Mouse (Mus musculus): Measurements from ENCODE around the gene Tgif1. TPM values are rescaled to one million over a fixed set of nuclear protein-coding genes. Genes with fewer than 3 reads are reported as not detected.
A peak's percentile ranks its signal among the peaks of the same experiment; 100 is the strongest.

The Tgif1 gene
- polyA plus RNA-seq, 2 experiments: 5.0 to 7.0 TPM

DNA sequence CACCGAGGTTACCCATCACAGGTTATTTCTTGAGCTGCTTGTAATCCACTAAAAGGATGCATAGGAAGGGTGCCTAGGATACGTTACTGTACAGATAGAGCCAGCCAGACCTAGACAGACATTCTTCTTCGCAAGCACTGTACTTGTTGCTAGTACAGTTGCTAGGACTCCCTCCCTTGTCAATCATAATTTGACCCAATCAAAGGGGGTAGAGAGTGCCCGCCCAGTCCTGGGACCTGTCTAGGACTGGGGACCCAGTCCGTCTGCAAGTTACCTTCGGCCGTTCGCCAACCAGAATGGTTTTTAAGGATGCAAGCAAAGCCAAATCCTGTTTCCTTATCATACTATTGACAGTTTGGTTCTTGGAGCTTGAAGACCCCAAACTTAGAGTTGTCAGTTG is 10.8 kb upstream of the Tgif1 start:
- Histone ChIP-seq H3K27ac (no peak overlapping the region), H3K9ac (replicated peaks) (no peak overlapping the region), H3K4me1 (replicated peaks; ENCODE audit: control insufficient read depth in 2 of 2, insufficient read depth in 2 of 2, low read length in 1 of 2) (no peaks in the 10 kb centered on the region), H3K36me3 (replicated peaks; ENCODE audit: control insufficient read depth, insufficient read depth, low read depth) (no peaks in the 10 kb centered on the region), H3K4me3 (ENCODE audit: insufficient read depth in 1 of 2, low read depth in 2 of 2, low read length in 2 of 2) (no peak overlapping the region), H3K27me3 (ENCODE audit: control insufficient read depth, insufficient read depth, low read length) (no peaks in the 10 kb centered on the region), H3K4me2 (ENCODE audit: low read depth) (no peak overlapping the region), H3K9me3 (ENCODE audit: control insufficient read depth, low read length) (no peaks in the 10 kb centered on the region)
- WGBS (ENCODE audit: insufficient replicate concordance): 82% methylated on average over 8 of the region's 8 CpGs
- DNase-seq (ENCODE audit: low read depth in 3 of 3, low spot score in 3 of 3) (no peak), ATAC-seq (ENCODE audit: insufficient read depth) (no peak)
- TF ChIP-seq CTCF (IDR thresholded peaks at IDR 0.05; ENCODE audit: low read depth): no peak
- no peak for TF ChIP-seq EP300 (IDR thresholded peaks at IDR 0.05; ENCODE audit: low read depth)

DNA sequence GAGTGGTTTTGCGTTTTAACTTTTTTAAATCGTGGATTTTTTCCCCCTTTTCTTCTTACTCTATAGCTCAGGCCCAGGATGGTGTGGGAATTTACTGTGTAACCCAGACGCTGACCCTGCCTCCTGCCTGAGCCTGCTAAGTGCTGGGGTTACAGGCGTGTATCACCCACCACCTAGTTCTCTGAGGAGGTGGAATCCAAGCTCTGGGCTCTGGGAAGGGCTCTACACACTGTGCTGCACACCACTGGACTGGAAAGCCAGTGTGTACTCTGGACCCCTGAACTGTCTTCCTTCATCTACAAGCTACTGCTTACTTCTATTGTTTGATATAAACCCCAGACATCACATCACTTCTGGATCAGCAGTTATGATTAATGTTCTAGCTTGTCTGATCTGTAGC is 5.5 kb upstream of the Tgif1 start:
- H3K36me3 ChIP-seq (replicated peaks; ENCODE audit: control insufficient read depth, insufficient read depth, low read depth): no peaks in the 10 kb centered on the region
- WGBS (ENCODE audit: insufficient replicate concordance): 53% methylated on average over 4 of the region's 4 CpGs
- H3K9me3 ChIP-seq (ENCODE audit: control insufficient read depth, low read length): no peaks in the 10 kb centered on the region
- DNase-seq (ENCODE audit: low read depth in 3 of 3, low spot score in 3 of 3): no peak
- no peak overlapping the region for H3K4me3 ChIP-seq (ENCODE audit: insufficient read depth in 1 of 2, low read depth in 2 of 2, low read length in 2 of 2)
- ATAC-seq (ENCODE audit: insufficient read depth): no peak
- peaks cover 2% of the 10 kb centered on the region; the same call in 1 of the 2 replicates for H3K27me3 ChIP-seq (ENCODE audit: control insufficient read depth, insufficient read depth, low read length)
- TF ChIP-seq EP300 (IDR thresholded peaks at IDR 0.05; ENCODE audit: low read depth): no peak
- no peak for TF ChIP-seq CTCF (IDR thresholded peaks at IDR 0.05; ENCODE audit: low read depth)
- H3K27ac ChIP-seq: no peak overlapping the region
- peaks cover 0 to 6% of the 10 kb centered on the region in 2 experiments; a peak in 1 of 4 replicates for H3K4me1 ChIP-seq (replicated peaks; ENCODE audit: control insufficient read depth in 2 of 2, insufficient read depth in 2 of 2, low read length in 1 of 2)
- H3K9ac ChIP-seq (replicated peaks): no peak overlapping the region
- no peak overlapping the region for H3K4me2 ChIP-seq (ENCODE audit: low read depth)

DNA sequence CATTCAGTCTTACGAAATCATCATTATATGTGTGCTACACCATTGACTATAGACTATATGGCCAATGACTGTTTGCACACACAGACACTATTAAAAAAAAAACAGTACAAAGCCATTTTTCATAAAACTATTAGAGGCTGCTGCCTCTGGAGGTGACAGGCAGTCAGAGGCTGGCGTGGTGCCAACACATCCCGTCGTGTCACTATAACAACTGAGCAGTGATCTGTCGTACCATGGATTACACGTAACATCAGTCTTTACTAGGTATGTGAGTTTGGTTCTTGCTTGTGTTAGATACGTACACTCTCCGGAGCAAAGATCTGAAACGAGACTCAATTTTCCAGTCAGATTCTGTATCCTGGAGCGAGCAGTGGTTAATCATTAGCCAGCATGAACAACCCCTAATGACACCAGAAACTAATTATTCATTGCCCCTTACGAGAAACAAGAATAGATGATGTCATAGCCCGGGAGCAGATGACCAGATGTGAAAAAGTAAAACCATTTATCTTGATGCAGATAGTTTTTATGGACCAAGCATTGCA is 3.6 kb upstream of the Tgif1 start:
- peaks cover 20% of the 10 kb centered on the region for H3K27me3 ChIP-seq (ENCODE audit: control insufficient read depth, insufficient read depth, low read length)
- no peak for TF ChIP-seq EP300 (IDR thresholded peaks at IDR 0.05; ENCODE audit: low read depth)
- no peak for TF ChIP-seq CTCF (IDR thresholded peaks at IDR 0.05; ENCODE audit: low read depth)

DNA sequence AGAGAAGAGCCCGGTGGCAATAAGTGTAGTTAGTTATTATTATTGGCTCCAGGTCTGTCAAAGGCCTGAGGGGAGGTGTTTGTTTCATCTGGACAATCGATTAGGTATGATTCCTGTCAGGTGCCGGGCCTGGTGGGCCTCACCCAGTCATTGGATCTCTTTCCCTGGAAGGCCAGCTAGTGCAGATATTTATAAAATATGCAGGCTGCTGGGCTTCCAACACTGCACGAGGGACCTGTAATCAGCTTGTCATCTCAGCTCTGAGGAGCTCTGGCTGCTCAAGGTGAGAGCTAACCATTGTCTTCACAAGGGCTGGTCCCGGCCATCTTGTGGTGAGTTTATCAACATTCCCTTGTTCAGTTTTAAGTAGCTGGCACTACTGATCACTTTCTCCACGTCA is 675 bp upstream of the Tgif1 start:
- Histone ChIP-seq H3K9me3 (ENCODE audit: control insufficient read depth, low read length) (no peaks in the 10 kb centered on the region), H3K27ac (no peak overlapping the region), H3K4me2 (ENCODE audit: low read depth) (peak overlapping the region; percentile 89), H3K27me3 (ENCODE audit: control insufficient read depth, insufficient read depth, low read length) (peaks cover 37% of the 10 kb centered on the region), H3K4me3 (ENCODE audit: insufficient read depth in 1 of 2, low read depth in 2 of 2, low read length in 2 of 2) (peak overlapping the region; percentile 7 to 61; a peak in 2 of 4 replicates), H3K9ac (replicated peaks) (no peak overlapping the region), H3K4me1 (replicated peaks; ENCODE audit: control insufficient read depth in 2 of 2, insufficient read depth in 2 of 2, low read length in 1 of 2) (peaks cover 0 to 6% of the 10 kb centered on the region in 2 experiments; a peak in 1 of 4 replicates), H3K36me3 (replicated peaks; ENCODE audit: control insufficient read depth, insufficient read depth, low read depth) (no peaks in the 10 kb centered on the region)
- 26% methylated on average over 6 of the region's 6 CpGs for WGBS (ENCODE audit: insufficient replicate concordance)
- TF ChIP-seq EP300 (IDR thresholded peaks at IDR 0.05; ENCODE audit: low read depth) (no peak), CTCF (IDR thresholded peaks at IDR 0.05; ENCODE audit: low read depth) (no peak)
- ATAC-seq (ENCODE audit: insufficient read depth): no peak
- DNase-seq (ENCODE audit: low read depth in 3 of 3, low spot score in 3 of 3): no peak

More for the DNA sequence above, 3.6 kb upstream of the Tgif1 start:
- ATAC-seq (ENCODE audit: insufficient read depth) (no peak), DNase-seq (ENCODE audit: low read depth in 3 of 3, low spot score in 3 of 3) (no peak)
- H3K9ac ChIP-seq (replicated peaks): no peak overlapping the region
- H3K4me3 ChIP-seq (ENCODE audit: insufficient read depth in 1 of 2, low read depth in 2 of 2, low read length in 2 of 2): no peak overlapping the region
- no peaks in the 10 kb centered on the region for H3K9me3 ChIP-seq (ENCODE audit: control insufficient read depth, low read length)
- no peak overlapping the region for H3K27ac ChIP-seq
- peaks cover 0 to 6% of the 10 kb centered on the region in 2 experiments; a peak in 1 of 4 replicates for H3K4me1 ChIP-seq (replicated peaks; ENCODE audit: control insufficient read depth in 2 of 2, insufficient read depth in 2 of 2, low read length in 1 of 2)
- no peaks in the 10 kb centered on the region for H3K36me3 ChIP-seq (replicated peaks; ENCODE audit: control insufficient read depth, insufficient read depth, low read depth)
- no peak overlapping the region for H3K4me2 ChIP-seq (ENCODE audit: low read depth)
- WGBS (ENCODE audit: insufficient replicate concordance): 70% methylated on average over 12 of the region's 12 CpGs

DNA sequence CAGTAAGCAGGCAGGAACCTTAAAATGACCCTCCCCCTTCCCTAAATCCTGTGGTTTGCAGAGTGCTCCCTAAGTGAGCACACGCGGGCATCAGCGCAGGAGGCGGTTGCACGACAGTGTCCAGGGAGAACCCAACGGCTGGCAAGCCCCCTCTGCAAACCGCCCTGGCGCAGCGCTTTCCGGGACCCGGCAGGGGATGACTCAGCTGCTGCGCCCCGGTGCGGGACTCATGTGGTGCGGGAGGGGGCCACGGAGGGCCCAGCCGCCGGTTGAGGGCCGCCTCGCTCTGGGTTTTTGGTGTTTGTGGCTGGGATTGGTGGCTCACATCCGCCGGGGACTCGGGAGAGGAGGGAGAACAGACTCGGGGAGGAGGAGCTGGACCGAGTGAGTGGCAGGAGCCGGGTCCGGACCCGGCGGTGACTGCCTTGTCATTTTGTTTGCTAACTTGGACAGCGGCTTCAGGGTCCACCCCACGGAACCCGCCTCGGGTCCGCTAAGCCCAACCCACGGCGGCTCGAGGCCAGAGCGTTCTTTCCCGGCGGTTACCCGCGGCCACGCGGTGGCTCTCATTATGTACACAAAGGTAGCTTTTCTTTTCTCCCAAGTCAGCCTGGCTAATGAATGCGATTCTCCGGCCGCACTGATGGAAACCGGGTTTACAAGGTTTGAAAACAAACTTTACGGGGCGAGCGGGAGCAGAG is 510 bp downstream of the Tgif1 start:
- H3K36me3 ChIP-seq (replicated peaks; ENCODE audit: control insufficient read depth, insufficient read depth, low read depth): no peaks in the 10 kb centered on the region
- ATAC-seq (ENCODE audit: insufficient read depth) (peak; percentile 66), DNase-seq (ENCODE audit: low read depth in 3 of 3, low spot score in 3 of 3) (no peak)
- WGBS (ENCODE audit: insufficient replicate concordance): under 1% methylated on average over 51 of the region's 51 CpGs
- peak overlapping the region; percentile 61 to 72 for H3K4me3 ChIP-seq (ENCODE audit: insufficient read depth in 1 of 2, low read depth in 2 of 2, low read length in 2 of 2)
- peak overlapping the region; percentile 63 for H3K27ac ChIP-seq
- peaks cover 37% of the 10 kb centered on the region for H3K27me3 ChIP-seq (ENCODE audit: control insufficient read depth, insufficient read depth, low read length)
- H3K9me3 ChIP-seq (ENCODE audit: control insufficient read depth, low read length): no peaks in the 10 kb centered on the region
- H3K4me1 ChIP-seq (replicated peaks; ENCODE audit: control insufficient read depth in 2 of 2, insufficient read depth in 2 of 2, low read length in 1 of 2): peaks cover 0 to 7% of the 10 kb centered on the region in 2 experiments; a peak in 1 of 4 replicates
- peak overlapping the region; percentile 89 for H3K4me2 ChIP-seq (ENCODE audit: low read depth)
- H3K9ac ChIP-seq (replicated peaks): peak overlapping the region; percentile 59
- no peak for TF ChIP-seq EP300 (IDR thresholded peaks at IDR 0.05; ENCODE audit: low read depth)
- TF ChIP-seq CTCF (IDR thresholded peaks at IDR 0.05; ENCODE audit: low read depth): no peak

All from liver, embryonic 14.5 days (tissue).